Mouse (Mus musculus) testis, adult 2 months (tissue): ENCODE data around the gene Ei24. TPM values are rescaled to one million over a fixed set of nuclear protein-coding genes. Genes with fewer than 3 reads are reported as not detected.
A peak's percentile ranks its signal among the peaks of the same experiment; 100 is the strongest.

Experiments
- H3K27ac ChIP-seq: fragments of 200-500 bp; 2 replicates; pipeline ENCODE4 v1.5.1; 2012; ENCODE audit warnings: low read depth, low read length; ENCODE audit not compliant: control insufficient read depth, insufficient read depth
- H3K27me3 ChIP-seq: fragments of 200-500 bp; 2 replicates; pipeline ENCODE4 v1.6.1; 2012; ENCODE audit warnings: mild to moderate bottlenecking, low read length, moderate library complexity; ENCODE audit not compliant: control insufficient read depth, insufficient read depth
- H3K36me3 ChIP-seq: fragments of 200-500 bp; 2 replicates; pipeline ENCODE4 v1.6.1; 2012; ENCODE audit warnings: mild to moderate bottlenecking, low read length; ENCODE audit not compliant: control insufficient read depth, insufficient read depth
- H3K4me1 ChIP-seq: fragments of 200-500 bp; 2 replicates; pipeline ENCODE4 v1.6.1; 2012; ENCODE audit warnings: low read length; ENCODE audit not compliant: control insufficient read depth, insufficient read depth
- H3K4me3 ChIP-seq: fragments of 200-500 bp; 2 replicates; pipeline ENCODE4 v1.5.1; 2012; ENCODE audit warnings: low read depth, mild to moderate bottlenecking, low read length, moderate library complexity, mixed read lengths; ENCODE audit not compliant: control insufficient read depth
- CTCF ChIP-seq: fragments of 200-500 bp; IDR thresholded peaks from 2 replicates; pipeline ENCODE4 v1.5.1; 2012; ENCODE audit warnings: low read depth, mild to moderate bottlenecking, inconsistent platforms, low read length, moderate library complexity; ENCODE audit not compliant: control insufficient read depth, insufficient read depth, insufficient replicate concordance
- POLR2A ChIP-seq: fragments of 200-500 bp; IDR thresholded peaks from 2 replicates; pipeline ENCODE4 v1.6.1; 2012; ENCODE audit warnings: low read depth, mild to moderate bottlenecking, inconsistent platforms, low read length, moderate library complexity; ENCODE audit not compliant: control insufficient read depth
- polyA plus RNA-seq: library from polyadenylated mRNA; depleted of rRNA; stranded (reverse); fragments of >200 nt; gene quantifications from 2 replicates; pipeline ENCODE4 v1.2.3, GENCODE M21; 2012

Gene Ei24
- polyA plus RNA-seq, 1 experiment, result 19.8 TPM

- no peaks in the 10 kb centered on the region for H3K27me3 ChIP-seq
- no peak overlapping the region for H3K27ac ChIP-seq
- no peaks in the 10 kb centered on the region for H3K36me3 ChIP-seq
- H3K4me1 ChIP-seq, result no peaks in the 10 kb centered on the region
- TF ChIP-seq CTCF (no peak), POLR2A (no peak)
- H3K4me3 ChIP-seq, result no peak overlapping the region
Observed at GRCm38 (mm10) chr9:36803926-36804325, 6.7 kb upstream of the Ei24 start.

- Histone ChIP-seq H3K27me3 (no peaks in the 10 kb centered on the region), H3K27ac (no peak overlapping the region), H3K4me3 (no peak overlapping the region), H3K36me3 (no peaks in the 10 kb centered on the region), H3K4me1 (no peaks in the 10 kb centered on the region)
- no peak for TF ChIP-seq CTCF
- TF ChIP-seq POLR2A, result no peak
Observed at GRCm38 (mm10) chr9:36803386-36803785, 6.2 kb upstream of the Ei24 start.

GRCm38 (mm10) chr9:36802951-36803350, 5.8 kb upstream of the Ei24 start:
- no peak overlapping the region for H3K4me3 ChIP-seq
- H3K36me3 ChIP-seq, result no peaks in the 10 kb centered on the region
- H3K27me3 ChIP-seq, result no peaks in the 10 kb centered on the region
- no peak for TF ChIP-seq POLR2A
- TF ChIP-seq CTCF, result no peak
- H3K27ac ChIP-seq, result no peak overlapping the region
- H3K4me1 ChIP-seq, result no peaks in the 10 kb centered on the region

GRCm38 (mm10) chr9:36801961-36802360, 4.8 kb upstream of the Ei24 start:
- no peak overlapping the region for H3K4me3 ChIP-seq
- no peaks in the 10 kb centered on the region for H3K27me3 ChIP-seq
- no peak for TF ChIP-seq POLR2A
- TF ChIP-seq CTCF, result no peak
- no peaks in the 10 kb centered on the region for H3K36me3 ChIP-seq
- no peaks in the 10 kb centered on the region for H3K4me1 ChIP-seq
- H3K27ac ChIP-seq, result no peak overlapping the region

GRCm38 (mm10) chr9:36796224-36796623, 969 bp downstream of the Ei24 start:
- Histone ChIP-seq H3K27me3 (no peaks in the 10 kb centered on the region), H3K4me3 (peak overlapping the region; percentile 84; the same call in 1 of the 2 replicates), H3K4me1 (peaks cover 4% of the 10 kb centered on the region; the same call in 1 of the 2 replicates), H3K36me3 (no peaks in the 10 kb centered on the region), H3K27ac (no peak overlapping the region; the same call in 1 of the 2 replicates)
- no peak for TF ChIP-seq POLR2A
- TF ChIP-seq CTCF, result no peak

GRCm38 (mm10) chr9:36795556-36795955, 1.6 kb downstream of the Ei24 start:
- Histone ChIP-seq H3K4me1 (peaks cover 4% of the 10 kb centered on the region; the same call in 1 of the 2 replicates), H3K27me3 (no peaks in the 10 kb centered on the region), H3K4me3 (no peak overlapping the region), H3K36me3 (no peaks in the 10 kb centered on the region), H3K27ac (no peak overlapping the region)
- TF ChIP-seq CTCF, result no peak
- TF ChIP-seq POLR2A, result no peak

- no peak overlapping the region for H3K4me3 ChIP-seq
- no peaks in the 10 kb centered on the region for H3K36me3 ChIP-seq
- H3K27ac ChIP-seq, result no peak overlapping the region
- H3K27me3 ChIP-seq, result no peaks in the 10 kb centered on the region
- peaks cover 4% of the 10 kb centered on the region; the same call in 1 of the 2 replicates for H3K4me1 ChIP-seq
- TF ChIP-seq POLR2A (no peak), CTCF (no peak)
Observed at GRCm38 (mm10) chr9:36794487-36794886, 2.7 kb downstream of the Ei24 start.

- no peak for TF ChIP-seq CTCF
- no peak for TF ChIP-seq POLR2A
Observed at GRCm38 (mm10) chr9:36792191-36792590, 5.0 kb downstream of the Ei24 start.

More at GRCm38 (mm10) chr9:36792191-36792590, 5.0 kb downstream of the Ei24 start:
- no peak overlapping the region for H3K27ac ChIP-seq
- H3K27me3 ChIP-seq, result no peaks in the 10 kb centered on the region
- no peaks in the 10 kb centered on the region for H3K36me3 ChIP-seq
- peaks cover 4% of the 10 kb centered on the region; the same call in 1 of the 2 replicates for H3K4me1 ChIP-seq
- no peak overlapping the region for H3K4me3 ChIP-seq
